Comparison of ENCODE assay signal across 32 mouse cellular contexts in the genomic region with DNA sequence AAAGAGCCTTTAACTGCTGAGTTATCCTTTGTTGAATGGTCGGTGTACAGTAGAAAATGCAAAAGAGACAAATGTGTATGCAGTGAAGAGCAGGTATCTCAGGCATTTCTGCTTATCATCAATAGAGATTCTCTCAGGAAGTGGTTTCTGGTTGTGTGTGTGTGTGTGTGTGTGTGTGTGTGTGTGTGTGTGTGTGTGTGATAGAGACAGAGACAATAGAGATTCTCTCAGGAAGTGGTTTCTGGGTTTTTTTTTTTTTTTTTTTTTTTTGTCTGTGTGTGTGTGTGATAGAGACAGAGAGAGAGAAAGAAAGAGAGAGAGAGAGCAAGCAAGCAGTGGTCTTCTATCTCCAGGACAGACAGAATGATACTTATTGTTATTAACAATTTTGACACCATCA. TPM values are rescaled to one million over a fixed set of nuclear protein-coding genes. Genes with fewer than 3 reads are reported as not detected.
"Had no signal": no experiment of that assay in that cellular context is flagged by ENCODE, and none has a peak within 500 bp of the region (broad histone marks: within the 10 kb centered on the region; RNA-seq: fewer than 3 reads in every experiment).

No protein-coding gene starts in this region.

- H3K9me3 ChIP-seq: heart, embryonic 10.5 days; heart, embryonic 12.5 days; heart, embryonic 15.5 days; hindbrain, embryonic 10.5 days; hindbrain, embryonic 12.5 days; hindbrain, embryonic 15.5 days; intestine, embryonic 15.5 days; kidney, embryonic 15.5 days had no signal

- H3K27ac ChIP-seq: heart, embryonic 10.5 days; heart, embryonic 13.5 days; heart, embryonic 15.5 days; hindbrain, embryonic 10.5 days; hindbrain, embryonic 12.5 days; hindbrain, embryonic 13.5 days; hindbrain, embryonic 14.5 days; hindbrain, embryonic 15.5 days; hindbrain, postnatal 0 days; intestine, embryonic 15.5 days; kidney, embryonic 15.5 days; kidney, postnatal 0 days; layer of hippocampus, adult 2 months; left cerebral cortex, adult 2 months had no signal

- H3K4me3 ChIP-seq: heart, embryonic 10.5 days; heart, embryonic 12.5 days; heart, embryonic 13.5 days; heart, embryonic 15.5 days; hindbrain, embryonic 10.5 days; hindbrain, embryonic 12.5 days; hindbrain, embryonic 13.5 days; hindbrain, embryonic 15.5 days; intestine, embryonic 15.5 days; kidney, embryonic 15.5 days; layer of hippocampus, adult 2 months; left cerebral cortex, adult 2 months had no signal

- H3K9ac ChIP-seq: heart, embryonic 12.5 days; heart, embryonic 13.5 days; heart, embryonic 15.5 days; hindbrain, embryonic 12.5 days; hindbrain, embryonic 13.5 days; hindbrain, embryonic 14.5 days; hindbrain, embryonic 15.5 days; intestine, embryonic 15.5 days; kidney, embryonic 15.5 days had no signal

- DNase-seq: heart, postnatal 10 days; heart, postnatal 14 days; heart, postnatal 36 days; heart, postnatal 4 days; kidney, adult 11 months; kidney, adult 18-20 months; kidney, adult 2 months; kidney, adult 8-10 months; kidney, adult 9 months; kidney, postnatal 10 days; kidney, postnatal 14 days; kidney, postnatal 25 days; kidney, postnatal 36 days; kidney, postnatal 4 days; layer of hippocampus, adult 9-11 months; layer of hippocampus, postnatal 36 days had no signal

- H3K4me1 ChIP-seq: heart, embryonic 10.5 days; heart, embryonic 12.5 days; heart, embryonic 13.5 days; heart, embryonic 15.5 days; hindbrain, embryonic 10.5 days; hindbrain, embryonic 12.5 days; hindbrain, embryonic 13.5 days; hindbrain, embryonic 15.5 days; intestine, embryonic 15.5 days; kidney, embryonic 15.5 days had no signal

- H3K36me3 ChIP-seq: heart, embryonic 10.5 days; heart, embryonic 12.5 days; heart, embryonic 13.5 days; heart, embryonic 15.5 days; hindbrain, embryonic 10.5 days; hindbrain, embryonic 12.5 days; hindbrain, embryonic 13.5 days; hindbrain, embryonic 15.5 days; intestine, embryonic 15.5 days; kidney, embryonic 15.5 days had no signal

- H3K27me3 ChIP-seq: heart, embryonic 12.5 days; heart, embryonic 13.5 days; heart, embryonic 15.5 days; hindbrain, embryonic 12.5 days; hindbrain, embryonic 13.5 days; hindbrain, embryonic 15.5 days; intestine, embryonic 15.5 days; kidney, embryonic 15.5 days had no signal

RNA-seq across cellular contexts. Expression of a gene that starts 15.0 kb away (rescaled TPM):
- total RNA-seq: hematopoietic stem cell, adult 5-6 weeks had no signal
